Mouse (Mus musculus) lung, postnatal 0 days (tissue): Measurements from ENCODE around the gene Lgals12. TPM values are rescaled to one million over a fixed set of nuclear protein-coding genes. Genes with fewer than 3 reads are reported as not detected.

Source experiments
- ATAC-seq: fragments of 200-750 bp; cut with Nextera tagmentation; 2 replicates; pipeline ENCODE4 v1.8.0; 2017; ENCODE audit warnings: moderate library complexity
- DNase-seq: peaks from one replicate; pipeline ENCODE4 v3.0.0-alpha.2; 2016; ENCODE audit warnings: low spot score
- H3K27ac ChIP-seq: fragments of 300-500 bp; sonication (generic); 2 replicates; pipeline ENCODE4 v1.5.1; 2014; ENCODE audit warnings: antibody characterized with exemption, mild to moderate bottlenecking, low read length, mixed read lengths
- H3K27me3 ChIP-seq: fragments of 300-500 bp; sonication (generic); replicated peaks from 2 replicates; pipeline ENCODE4 v1.6.1; 2014; ENCODE audit warnings: low read length, mixed read lengths; ENCODE audit not compliant: insufficient read depth
- H3K36me3 ChIP-seq: fragments of 300-500 bp; sonication (generic); 2 replicates; pipeline ENCODE4 v1.6.1; 2014; ENCODE audit warnings: low read length, mixed read lengths; ENCODE audit not compliant: insufficient read depth
- H3K4me1 ChIP-seq: fragments of 300-500 bp; sonication (generic); 2 replicates; pipeline ENCODE4 v1.6.1; 2014; ENCODE audit warnings: antibody characterized with exemption, low read depth, low read length, mixed read lengths; ENCODE audit not compliant: insufficient read depth
- H3K4me2 ChIP-seq: fragments of 300-500 bp; sonication (generic); replicated peaks from 2 replicates; pipeline ENCODE4 v1.6.1; 2014; ENCODE audit warnings: low read depth, mild to moderate bottlenecking, low read length, moderate library complexity, mixed read lengths
- H3K4me3 ChIP-seq: fragments of 300-500 bp; sonication (generic); 2 replicates; pipeline ENCODE4 v1.5.1; 2014; ENCODE audit warnings: low read depth, low read length
- H3K9ac ChIP-seq: fragments of 300-500 bp; sonication (generic); replicated peaks from 2 replicates; pipeline ENCODE4 v1.6.1; 2014; ENCODE audit warnings: low read depth, mild to moderate bottlenecking
- H3K9me3 ChIP-seq: fragments of 300-500 bp; sonication (generic); 2 replicates; pipeline ENCODE4 v1.6.1; 2016; ENCODE audit warnings: low read length, mixed read lengths
- CTCF ChIP-seq: IDR thresholded peaks from 2 replicates; pipeline ENCODE4 v1.5.1; 2016; ENCODE audit warnings: antibody characterized with exemption, mild to moderate bottlenecking
- EP300 ChIP-seq: IDR thresholded peaks from 2 replicates; pipeline ENCODE4 v1.6.1; 2016; ENCODE audit warnings: antibody characterized with exemption, mild to moderate bottlenecking, control low read depth
- WGBS: fragments of 180-500 bp; shearing (Covaris S2); extraction: QIAGEN DNeasy Blood & Tissue Kit; methylation state at CpG from one replicate; pipeline ENCODE4 v1.1.7; 2014; 5-methylcytosine and 5-hydroxymethylcytosine counted together
- polyA plus RNA-seq: library from polyadenylated mRNA; unstranded; fragments of >200 nt; fragmentation: Nextera tagmentation; extraction: Ambion mirVana; gene quantifications from 2 replicates; pipeline ENCODE4 v1.2.1, GENCODE M21; 2015

The Lgals12 gene
- polyA plus RNA-seq, 1 experiment from 2014 or later = 0.36 TPM

DNA sequence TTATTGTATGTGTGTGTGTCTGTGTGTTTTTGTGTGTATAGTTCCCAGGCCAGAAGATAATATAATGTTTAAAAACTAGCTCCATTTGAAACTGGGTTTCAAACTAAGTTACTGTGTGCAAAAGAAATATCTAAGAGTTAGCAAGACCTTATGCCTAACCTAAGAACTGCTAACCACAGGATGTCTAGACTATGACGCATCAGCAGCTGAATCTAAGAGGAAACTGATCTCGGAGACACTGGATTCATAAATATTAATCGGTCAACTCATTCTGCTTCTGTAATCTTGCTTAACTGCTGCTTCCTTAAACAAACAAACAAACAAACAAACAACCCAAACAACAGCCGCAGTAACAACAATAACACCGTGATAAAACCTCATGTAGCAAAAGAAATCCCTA lies 37.3 kb downstream of the Lgals12 start:
- ATAC-seq (no peak), DNase-seq (no peak)
- 77% methylated on average over 5 of the region's 5 CpGs for WGBS
- no peak overlapping the region for H3K4me2 ChIP-seq
- no peak overlapping the region for H3K4me3 ChIP-seq
- no peaks in the 10 kb centered on the region for H3K4me1 ChIP-seq
- no peak overlapping the region for H3K9ac ChIP-seq
- H3K36me3 ChIP-seq = no peaks in the 10 kb centered on the region
- H3K9me3 ChIP-seq = no peaks in the 10 kb centered on the region
- no peak for TF ChIP-seq EP300
- TF ChIP-seq CTCF = no peak
- H3K27me3 ChIP-seq = no peaks in the 10 kb centered on the region
- H3K27ac ChIP-seq = no peak overlapping the region

DNA sequence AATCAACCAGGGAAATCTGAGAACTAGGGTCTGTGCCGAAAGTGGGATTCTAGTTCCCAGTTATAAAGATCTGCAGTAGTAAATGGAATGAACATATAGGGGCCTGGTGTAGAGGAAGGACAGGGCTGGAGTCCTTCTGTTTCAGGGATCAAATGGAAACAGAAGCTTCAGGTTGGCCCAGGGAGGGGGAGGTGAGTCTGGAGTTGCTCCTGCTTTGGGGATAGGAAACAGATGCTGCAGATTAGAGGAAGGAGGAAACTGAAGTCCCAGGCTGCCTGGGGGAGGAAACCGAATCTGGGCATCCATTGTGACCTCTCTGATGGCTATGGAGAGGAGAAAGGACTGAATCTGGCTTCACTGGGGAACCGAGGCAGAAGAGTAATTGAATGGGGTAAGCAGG lies 38.6 kb downstream of the Lgals12 start:
- Histone ChIP-seq H3K27ac (no peak overlapping the region), H3K4me3 (no peak overlapping the region), H3K27me3 (no peaks in the 10 kb centered on the region), H3K9ac (no peak overlapping the region), H3K4me1 (no peaks in the 10 kb centered on the region), H3K36me3 (no peaks in the 10 kb centered on the region), H3K9me3 (no peaks in the 10 kb centered on the region), H3K4me2 (no peak overlapping the region)
- 50% methylated on average over 3 of the region's 3 CpGs for whole genome bisulfite sequencing
- no peak for DNase-seq
- TF ChIP-seq CTCF (no peak), EP300 (no peak)
- no peak for ATAC-seq

DNA sequence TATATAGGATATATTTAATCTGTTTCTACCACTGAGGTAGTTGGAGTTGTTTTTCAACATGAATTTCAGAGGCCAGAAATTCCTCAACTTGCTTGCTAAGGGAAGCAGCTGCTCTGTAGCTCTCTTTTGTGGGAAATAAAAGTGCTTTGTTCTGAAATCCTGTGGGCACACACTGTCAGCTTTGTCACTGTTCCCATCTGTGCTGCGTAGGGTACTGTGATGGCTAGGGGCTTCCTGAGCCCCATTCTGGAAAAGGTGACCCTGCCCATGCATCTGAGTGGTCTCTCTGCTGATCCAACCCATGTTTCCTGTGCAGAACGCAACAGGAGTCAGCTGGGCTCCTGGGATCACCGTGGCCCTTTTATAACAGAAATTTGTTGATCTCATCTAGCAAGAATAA lies 40.2 kb downstream of the Lgals12 start:
- no peak for TF ChIP-seq EP300
- no peak for TF ChIP-seq CTCF
- WGBS = 74% methylated on average over 3 of the region's 3 CpGs
- no peaks in the 10 kb centered on the region for H3K9me3 ChIP-seq

DNA sequence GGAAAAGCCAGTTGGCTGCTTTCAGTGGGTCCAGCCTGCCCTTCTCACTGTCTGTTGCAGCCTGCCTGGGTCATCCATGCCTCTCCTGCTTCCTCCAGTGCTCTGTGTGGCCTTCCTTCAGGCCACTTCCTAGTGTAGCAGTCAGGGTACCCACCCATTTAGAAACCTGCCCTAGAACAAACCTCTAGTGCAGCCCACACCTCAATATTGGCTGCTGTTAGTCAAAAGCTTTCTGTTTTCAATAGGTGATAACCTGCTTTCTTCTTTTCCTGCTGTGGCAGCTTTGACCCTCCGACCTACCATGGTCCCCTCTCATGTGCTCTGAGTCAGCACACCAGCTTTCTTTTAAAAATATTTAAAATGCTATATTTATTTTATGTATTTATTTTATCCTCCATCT lies 42.5 kb downstream of the Lgals12 start:
- WGBS = 92% methylated on average over 1 of the region's 1 CpGs
- no peaks in the 10 kb centered on the region for H3K9me3 ChIP-seq
- ATAC-seq = no peak
- no peaks in the 10 kb centered on the region for H3K36me3 ChIP-seq
- H3K4me2 ChIP-seq = no peak overlapping the region
- no peak for TF ChIP-seq EP300
- no peak for TF ChIP-seq CTCF
- H3K27me3 ChIP-seq = no peaks in the 10 kb centered on the region
- no peaks in the 10 kb centered on the region for H3K4me1 ChIP-seq
- no peak overlapping the region for H3K9ac ChIP-seq
- no peak for DNase-seq
- no peak overlapping the region for H3K27ac ChIP-seq
- H3K4me3 ChIP-seq = no peak overlapping the region

More for the DNA sequence above, 40.2 kb downstream of the Lgals12 start:
- Histone ChIP-seq H3K4me2 (no peak overlapping the region), H3K27me3 (no peaks in the 10 kb centered on the region), H3K27ac (no peak overlapping the region), H3K4me3 (no peak overlapping the region), H3K9ac (no peak overlapping the region), H3K4me1 (no peaks in the 10 kb centered on the region), H3K36me3 (no peaks in the 10 kb centered on the region)
- DNase-seq (no peak), ATAC-seq (no peak)

DNA sequence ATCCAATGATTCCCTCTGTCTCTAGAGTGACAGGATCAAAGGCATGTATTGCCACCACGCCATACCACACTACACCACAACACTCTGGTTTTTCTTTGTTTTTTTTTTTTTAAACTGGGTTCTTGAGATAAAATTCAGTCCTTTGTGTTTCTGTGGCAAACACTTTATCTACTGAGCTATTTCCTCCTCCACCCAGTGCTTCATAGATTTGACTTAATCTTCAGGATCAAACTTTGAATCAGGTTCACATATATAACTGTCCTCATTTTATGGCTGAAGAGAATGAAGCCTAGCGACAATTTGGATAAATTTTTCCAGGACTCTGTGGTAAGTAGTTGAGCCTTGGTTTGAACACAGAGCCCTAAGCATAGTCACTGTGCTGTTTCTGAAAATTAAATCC lies 43.3 kb downstream of the Lgals12 start:
- DNase-seq = no peak
- Histone ChIP-seq H3K4me3 (no peak overlapping the region), H3K27me3 (no peaks in the 10 kb centered on the region), H3K9ac (no peak overlapping the region), H3K4me2 (no peak overlapping the region), H3K27ac (no peak overlapping the region), H3K9me3 (no peaks in the 10 kb centered on the region), H3K36me3 (no peaks in the 10 kb centered on the region), H3K4me1 (no peaks in the 10 kb centered on the region)
- WGBS = 77% methylated on average over 2 of the region's 2 CpGs
- TF ChIP-seq CTCF (no peak), EP300 (no peak)
- ATAC-seq = no peak

DNA sequence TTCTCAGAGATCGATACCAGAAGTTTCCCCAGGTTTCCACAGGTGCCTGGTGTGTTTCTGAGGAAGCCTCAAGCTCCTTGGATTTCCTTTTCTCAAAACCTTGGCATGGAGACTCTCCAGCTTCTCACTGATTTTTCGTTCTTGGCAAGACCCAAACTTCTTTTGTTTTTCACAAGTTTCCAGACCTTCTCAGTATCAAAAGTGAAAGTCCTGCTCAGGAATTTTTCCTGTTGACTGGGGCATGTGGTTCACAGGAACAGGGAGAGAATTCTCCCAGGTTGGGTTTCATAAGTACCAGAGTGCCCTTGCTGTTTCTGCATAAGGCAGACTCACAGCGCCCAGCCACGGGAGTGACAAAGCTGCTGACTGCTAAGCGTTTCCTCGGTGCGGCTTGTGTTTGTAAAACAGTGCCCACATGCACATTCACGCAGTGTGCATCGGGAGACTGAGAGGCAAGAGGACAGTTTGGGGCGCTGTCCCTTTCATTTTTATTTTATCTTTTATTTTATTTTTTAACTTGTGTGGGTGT lies 44.3 kb downstream of the Lgals12 start:
- no peaks in the 10 kb centered on the region for H3K36me3 ChIP-seq
- H3K27ac ChIP-seq = no peak overlapping the region
- TF ChIP-seq CTCF (no peak), EP300 (no peak)
- no peak overlapping the region for H3K4me2 ChIP-seq
- no peaks in the 10 kb centered on the region for H3K27me3 ChIP-seq
- ATAC-seq = no peak
- H3K4me3 ChIP-seq = no peak overlapping the region
- H3K9ac ChIP-seq = no peak overlapping the region
- H3K9me3 ChIP-seq = no peaks in the 10 kb centered on the region
- 70% methylated on average over 10 of the region's 10 CpGs for WGBS
- H3K4me1 ChIP-seq = no peaks in the 10 kb centered on the region
- DNase-seq = no peak

DNA sequence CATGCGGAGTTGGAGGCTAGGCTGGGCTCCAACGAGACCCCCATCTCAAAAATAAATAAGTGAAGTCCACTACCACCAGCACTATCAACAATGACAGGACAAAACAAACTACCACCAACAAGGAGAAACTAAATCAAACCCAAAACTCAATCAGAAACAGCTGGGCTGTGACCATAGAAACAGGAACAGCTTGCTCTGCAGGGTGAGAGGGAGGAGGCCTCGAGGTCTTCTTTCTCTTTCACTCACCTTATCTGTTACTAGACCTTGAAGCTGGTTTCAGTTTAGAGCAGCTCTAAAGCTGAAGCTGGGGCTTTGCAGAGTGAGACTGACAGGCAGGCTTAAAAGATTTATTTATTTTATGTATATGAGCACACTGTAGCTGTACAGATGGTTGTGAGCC lies 45.5 kb downstream of the Lgals12 start:
- Histone ChIP-seq H3K9ac (no peak overlapping the region), H3K4me1 (no peaks in the 10 kb centered on the region), H3K36me3 (no peaks in the 10 kb centered on the region), H3K9me3 (no peaks in the 10 kb centered on the region), H3K27ac (no peak overlapping the region), H3K4me3 (no peak overlapping the region), H3K4me2 (no peak overlapping the region), H3K27me3 (no peaks in the 10 kb centered on the region)
- no peak for ATAC-seq
- no peak for DNase-seq
- WGBS = 56% methylated on average over 3 of the region's 3 CpGs
- TF ChIP-seq CTCF = no peak
- no peak for TF ChIP-seq EP300
